Mouse (Mus musculus): ENCODE measurements around the gene Daam2.

GRCm38 (mm10) chr17:49464884-49465283 lies 99.3 kb downstream of the Daam2 start:
- TF ChIP-seq CTCF (IDR thresholded peaks at IDR 0.05; ENCODE audit: low read depth, low read length) (no peak), EP300 (IDR thresholded peaks at IDR 0.05; ENCODE audit: insufficient read depth, low read depth, low read length) (no peak), POLR2A (IDR thresholded peaks at IDR 0.05; ENCODE audit: insufficient read depth, low read length) (no peak)

All from ES-Bruce4 (cell line).